Mouse (Mus musculus) cerebellum, adult 18-20 months (tissue): ENCODE results near the gene Tmem119.
"Not testable (repeated sequence)": the region's sequence is repeated elsewhere in the genome, so short reads cannot be mapped to it uniquely, and the experiment has no call there.

Source experiments
- DNase-seq, 2 experiments: peaks; one replicate each; pipeline ENCODE4 v3.0.0; 2021

Tmem119 gene

GRCm38 (mm10) chr5:113815638-113816152 is 15.4 kb upstream of the Tmem119 start:
- DNase-seq = peak; percentile 72 to 82

GRCm38 (mm10) chr5:113815041-113815389 is 14.7 kb upstream of the Tmem119 start:
- DNase-seq = no peak

- DNase-seq = no peak
Observed at GRCm38 (mm10) chr5:113814111-113815040, 14.1 kb upstream of the Tmem119 start.

- DNase-seq = no peak
Observed at GRCm38 (mm10) chr5:113813608-113814007, 13.3 kb upstream of the Tmem119 start.

- no peak for DNase-seq
Observed at GRCm38 (mm10) chr5:113812638-113813037, 12.3 kb upstream of the Tmem119 start.

- not testable (repeated sequence) for DNase-seq
Observed at GRCm38 (mm10) chr5:113811824-113812420, 11.6 kb upstream of the Tmem119 start.

GRCm38 (mm10) chr5:113810111-113810510 is 9.8 kb upstream of the Tmem119 start:
- no peak for DNase-seq

- no peak for DNase-seq
Observed at GRCm38 (mm10) chr5:113808177-113808576, 7.9 kb upstream of the Tmem119 start.

GRCm38 (mm10) chr5:113807712-113808111 is 7.4 kb upstream of the Tmem119 start:
- DNase-seq = no peak

- no peak for DNase-seq
Observed at GRCm38 (mm10) chr5:113806414-113806813, 6.1 kb upstream of the Tmem119 start.

GRCm38 (mm10) chr5:113805301-113805700 is 5.0 kb upstream of the Tmem119 start:
- DNase-seq = no peak

GRCm38 (mm10) chr5:113804395-113804966 is 4.2 kb upstream of the Tmem119 start:
- DNase-seq = no peak

- DNase-seq = no peak
Observed at GRCm38 (mm10) chr5:113799691-113800090, 625 bp downstream of the Tmem119 start.

- no peak for DNase-seq
Observed at GRCm38 (mm10) chr5:113798525-113798924, 1.8 kb downstream of the Tmem119 start.

- no peak for DNase-seq
Observed at GRCm38 (mm10) chr5:113797149-113797882, 3.0 kb downstream of the Tmem119 start.

- DNase-seq = no peak
Observed at GRCm38 (mm10) chr5:113796401-113797148, 3.7 kb downstream of the Tmem119 start.

GRCm38 (mm10) chr5:113791197-113792095 is 8.9 kb downstream of the Tmem119 start:
- DNase-seq = no peak

- DNase-seq = no peak
Observed at GRCm38 (mm10) chr5:113790453-113791196, 9.7 kb downstream of the Tmem119 start.

GRCm38 (mm10) chr5:113789075-113789788 is 11.1 kb downstream of the Tmem119 start:
- DNase-seq = no peak

GRCm38 (mm10) chr5:113788645-113789044 is 11.7 kb downstream of the Tmem119 start:
- DNase-seq = no peak
